Mouse (Mus musculus) testis, adult 2 months (tissue): ENCODE results near the gene Pou3f1.

ENCODE experiments used
- CTCF ChIP-seq: fragments of 200-500 bp; IDR thresholded peaks from 2 replicates; pipeline ENCODE4 v1.5.1; 2012; ENCODE audit warnings: low read depth, mild to moderate bottlenecking, inconsistent platforms, low read length, moderate library complexity; ENCODE audit not compliant: control insufficient read depth, insufficient read depth, insufficient replicate concordance
- POLR2A ChIP-seq: fragments of 200-500 bp; IDR thresholded peaks from 2 replicates; pipeline ENCODE4 v1.6.1; 2012; ENCODE audit warnings: low read depth, mild to moderate bottlenecking, inconsistent platforms, low read length, moderate library complexity; ENCODE audit not compliant: control insufficient read depth

GRCm38 (mm10) chr4:124614189-124614588, 42.4 kb upstream of the Pou3f1 start:
- TF ChIP-seq POLR2A (no peak), CTCF (no peak)
